Mouse (Mus musculus): Measurements from ENCODE around the gene Acer2. TPM values are rescaled to one million over a fixed set of nuclear protein-coding genes. Genes with fewer than 3 reads are reported as not detected.

The Acer2 gene
- polyA plus RNA-seq, 1 experiment from 2014 or later, result 12.8 TPM

- no peak overlapping the region for H3K27ac ChIP-seq (ENCODE audit: low read depth, low read length)
- no peaks in the 10 kb centered on the region for H3K4me1 ChIP-seq (ENCODE audit: control insufficient read depth, insufficient read depth, low read length)
- ATAC-seq (no peak), DNase-seq (ENCODE audit: low spot score) (no peak)
- no peaks in the 10 kb centered on the region for H3K36me3 ChIP-seq (ENCODE audit: control insufficient read depth, insufficient read depth, low read length)
- no peak overlapping the region for H3K4me2 ChIP-seq (ENCODE audit: low read length)
- H3K4me3 ChIP-seq (ENCODE audit: low read depth, low read length), result no peak overlapping the region
- no peaks in the 10 kb centered on the region for H3K9me3 ChIP-seq (replicated peaks; ENCODE audit: control insufficient read depth, low read length)
- WGBS, result 81% methylated on average over 1 of the region's 1 CpGs
- no peaks in the 10 kb centered on the region for H3K27me3 ChIP-seq (replicated peaks; ENCODE audit: control insufficient read depth, insufficient read depth, low read length)
- no peak overlapping the region for H3K9ac ChIP-seq (ENCODE audit: low read length)
These were observed 31.7 kb downstream of the Acer2 start for GRCm38 (mm10) chr4:86905869-86906268.

DNA sequence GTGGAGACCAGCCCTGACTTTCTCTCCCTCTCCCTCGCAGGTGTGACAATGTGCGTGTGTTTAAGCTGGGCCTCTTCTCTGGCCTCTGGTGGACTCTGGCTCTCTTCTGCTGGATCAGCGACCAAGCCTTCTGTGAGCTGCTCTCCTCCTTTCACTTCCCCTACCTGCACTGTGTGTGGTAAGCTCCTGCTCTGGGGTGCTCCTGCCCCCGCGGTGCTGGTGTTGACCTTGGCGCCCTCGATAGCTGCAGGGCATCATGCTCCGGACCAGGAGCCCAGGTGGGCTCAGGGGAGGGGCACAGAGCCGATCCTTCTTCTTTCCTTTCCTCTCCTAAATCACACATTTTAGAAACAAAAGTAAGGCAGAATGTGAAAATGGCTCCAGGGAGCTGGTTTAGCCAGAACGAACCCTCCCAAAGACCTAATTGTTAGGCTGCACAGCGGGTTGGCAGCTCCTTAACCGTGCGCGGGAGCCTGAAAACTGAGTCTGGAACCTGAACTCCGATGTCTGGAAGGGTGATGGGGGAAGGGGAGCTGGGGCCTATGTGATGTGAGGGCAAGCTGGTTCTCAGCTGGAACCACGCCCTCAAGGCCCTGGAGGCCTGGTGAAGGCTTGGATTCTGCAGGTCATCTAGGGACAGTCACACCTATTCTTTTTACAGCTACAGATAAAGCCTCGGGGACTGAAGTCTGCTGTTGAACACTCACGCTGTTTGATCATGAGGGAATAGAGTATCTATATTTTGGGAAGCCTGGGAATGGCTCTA is 37.6 kb downstream of the Acer2 start:
- Histone ChIP-seq H3K9me3 (replicated peaks; ENCODE audit: control insufficient read depth, low read length) (no peaks in the 10 kb centered on the region), H3K4me1 (ENCODE audit: control insufficient read depth, insufficient read depth, low read length) (no peaks in the 10 kb centered on the region), H3K4me2 (ENCODE audit: low read length) (no peak overlapping the region), H3K27ac (ENCODE audit: low read depth, low read length) (no peak overlapping the region), H3K4me3 (ENCODE audit: low read depth, low read length) (no peak overlapping the region), H3K36me3 (ENCODE audit: control insufficient read depth, insufficient read depth, low read length) (no peaks in the 10 kb centered on the region), H3K27me3 (replicated peaks; ENCODE audit: control insufficient read depth, insufficient read depth, low read length) (no peaks in the 10 kb centered on the region), H3K9ac (ENCODE audit: low read length) (no peak overlapping the region)
- ATAC-seq (no peak), DNase-seq (ENCODE audit: low spot score) (no peak)
- 14% methylated on average over 18 of the region's 18 CpGs for WGBS

GRCm38 (mm10) chr4:86912757-86913156 is 38.6 kb downstream of the Acer2 start:
- H3K27me3 ChIP-seq (replicated peaks; ENCODE audit: control insufficient read depth, insufficient read depth, low read length), result no peaks in the 10 kb centered on the region
- no peak overlapping the region for H3K27ac ChIP-seq (ENCODE audit: low read depth, low read length)
- no peak for DNase-seq (ENCODE audit: low spot score)
- no peak for ATAC-seq
- H3K36me3 ChIP-seq (ENCODE audit: control insufficient read depth, insufficient read depth, low read length), result no peaks in the 10 kb centered on the region
- no peaks in the 10 kb centered on the region for H3K9me3 ChIP-seq (replicated peaks; ENCODE audit: control insufficient read depth, low read length)
- no peak overlapping the region for H3K9ac ChIP-seq (ENCODE audit: low read length)
- no peaks in the 10 kb centered on the region for H3K4me1 ChIP-seq (ENCODE audit: control insufficient read depth, insufficient read depth, low read length)
- H3K4me3 ChIP-seq (ENCODE audit: low read depth, low read length), result no peak overlapping the region
- WGBS, result 77% methylated on average over 7 of the region's 7 CpGs
- H3K4me2 ChIP-seq (ENCODE audit: low read length), result no peak overlapping the region

GRCm38 (mm10) chr4:86916062-86916461 is 41.9 kb downstream of the Acer2 start:
- DNase-seq (ENCODE audit: low spot score) (no peak), ATAC-seq (no peak)
- Histone ChIP-seq H3K27ac (ENCODE audit: low read depth, low read length) (no peak overlapping the region), H3K4me1 (ENCODE audit: control insufficient read depth, insufficient read depth, low read length) (no peaks in the 10 kb centered on the region), H3K9ac (ENCODE audit: low read length) (no peak overlapping the region), H3K27me3 (replicated peaks; ENCODE audit: control insufficient read depth, insufficient read depth, low read length) (no peaks in the 10 kb centered on the region), H3K36me3 (ENCODE audit: control insufficient read depth, insufficient read depth, low read length) (no peaks in the 10 kb centered on the region), H3K4me2 (ENCODE audit: low read length) (no peak overlapping the region), H3K4me3 (ENCODE audit: low read depth, low read length) (no peak overlapping the region), H3K9me3 (replicated peaks; ENCODE audit: control insufficient read depth, low read length) (no peaks in the 10 kb centered on the region)
- WGBS, result 67% methylated on average over 1 of the region's 1 CpGs

- no peaks in the 10 kb centered on the region for H3K4me1 ChIP-seq (ENCODE audit: control insufficient read depth, insufficient read depth, low read length)
- no peaks in the 10 kb centered on the region for H3K27me3 ChIP-seq (replicated peaks; ENCODE audit: control insufficient read depth, insufficient read depth, low read length)
- H3K9me3 ChIP-seq (replicated peaks; ENCODE audit: control insufficient read depth, low read length), result no peaks in the 10 kb centered on the region
- DNase-seq (ENCODE audit: low spot score), result no peak
- H3K4me2 ChIP-seq (ENCODE audit: low read length), result no peak overlapping the region
- H3K9ac ChIP-seq (ENCODE audit: low read length), result no peak overlapping the region
- ATAC-seq, result no peak
- no peak overlapping the region for H3K27ac ChIP-seq (ENCODE audit: low read depth, low read length)
- 65% methylated on average over 3 of the region's 3 CpGs for WGBS
- H3K4me3 ChIP-seq (ENCODE audit: low read depth, low read length), result no peak overlapping the region
- no peaks in the 10 kb centered on the region for H3K36me3 ChIP-seq (ENCODE audit: control insufficient read depth, insufficient read depth, low read length)
These were observed 49.4 kb downstream of the Acer2 start for GRCm38 (mm10) chr4:86923476-86924055.

DNA sequence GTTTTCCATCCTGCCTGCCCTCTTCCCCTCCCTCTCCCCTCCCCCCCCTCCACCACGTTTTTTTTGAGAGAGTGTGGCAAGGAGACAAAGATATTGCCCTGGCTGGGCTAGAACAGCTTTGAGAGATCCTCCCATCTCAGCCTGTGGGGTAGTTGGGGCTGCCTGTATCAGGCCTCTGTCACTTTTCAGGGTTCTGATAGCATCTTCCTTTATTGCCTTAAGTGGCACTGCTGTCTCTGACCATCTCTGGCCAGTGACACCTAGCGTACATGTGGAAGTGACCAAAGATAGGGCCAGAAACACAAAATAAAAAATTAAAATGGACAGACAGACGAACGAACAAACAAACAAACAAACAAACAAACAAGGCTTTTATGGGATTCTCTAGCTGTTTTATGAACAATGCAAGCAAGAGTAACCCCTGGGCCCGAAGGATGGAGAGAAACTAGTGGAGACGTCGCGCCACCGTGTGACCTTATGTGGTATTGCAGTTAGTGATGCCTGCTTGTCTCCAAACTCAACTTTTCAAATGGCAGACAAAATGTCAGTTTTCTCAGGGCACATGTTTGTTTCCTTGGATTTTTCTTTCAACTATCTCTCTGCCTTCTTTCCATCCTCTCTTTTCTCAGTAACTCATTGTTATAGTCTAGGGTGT is 50.7 kb downstream of the Acer2 start:
- 0 out of 2 replicates have a peak overlapping the region, but pooled peaks have one; percentile 44 for H3K27ac ChIP-seq (ENCODE audit: low read depth, low read length)

GRCm38 (mm10) chr4:86926997-86927396 is 52.8 kb downstream of the Acer2 start:
- 92% methylated on average over 3 of the region's 3 CpGs for WGBS
- H3K9me3 ChIP-seq (replicated peaks; ENCODE audit: control insufficient read depth, low read length), result no peaks in the 10 kb centered on the region
- no peak for DNase-seq (ENCODE audit: low spot score)
- no peak overlapping the region for H3K4me3 ChIP-seq (ENCODE audit: low read depth, low read length)
- H3K36me3 ChIP-seq (ENCODE audit: control insufficient read depth, insufficient read depth, low read length), result no peaks in the 10 kb centered on the region
- peaks cover 2% of the 10 kb centered on the region; the same call in 1 of the 2 replicates for H3K4me1 ChIP-seq (ENCODE audit: control insufficient read depth, insufficient read depth, low read length)
- no peaks in the 10 kb centered on the region for H3K27me3 ChIP-seq (replicated peaks; ENCODE audit: control insufficient read depth, insufficient read depth, low read length)
- H3K27ac ChIP-seq (ENCODE audit: low read depth, low read length), result no peak overlapping the region
- H3K9ac ChIP-seq (ENCODE audit: low read length), result no peak overlapping the region
- no peak for ATAC-seq
- no peak overlapping the region for H3K4me2 ChIP-seq (ENCODE audit: low read length)

More for the DNA sequence above, 50.7 kb downstream of the Acer2 start:
- no peaks in the 10 kb centered on the region for H3K4me1 ChIP-seq (ENCODE audit: control insufficient read depth, insufficient read depth, low read length)
- no peaks in the 10 kb centered on the region for H3K27me3 ChIP-seq (replicated peaks; ENCODE audit: control insufficient read depth, insufficient read depth, low read length)
- DNase-seq (ENCODE audit: low spot score), result peak; percentile 88
- ATAC-seq, result peak; percentile 71
- no peak overlapping the region for H3K9ac ChIP-seq (ENCODE audit: low read length)
- 11% methylated on average over 9 of the region's 9 CpGs for WGBS
- H3K4me3 ChIP-seq (ENCODE audit: low read depth, low read length), result no peak overlapping the region
- no peaks in the 10 kb centered on the region for H3K9me3 ChIP-seq (replicated peaks; ENCODE audit: control insufficient read depth, low read length)
- no peak overlapping the region for H3K4me2 ChIP-seq (ENCODE audit: low read length)
- no peaks in the 10 kb centered on the region for H3K36me3 ChIP-seq (ENCODE audit: control insufficient read depth, insufficient read depth, low read length)

DNA sequence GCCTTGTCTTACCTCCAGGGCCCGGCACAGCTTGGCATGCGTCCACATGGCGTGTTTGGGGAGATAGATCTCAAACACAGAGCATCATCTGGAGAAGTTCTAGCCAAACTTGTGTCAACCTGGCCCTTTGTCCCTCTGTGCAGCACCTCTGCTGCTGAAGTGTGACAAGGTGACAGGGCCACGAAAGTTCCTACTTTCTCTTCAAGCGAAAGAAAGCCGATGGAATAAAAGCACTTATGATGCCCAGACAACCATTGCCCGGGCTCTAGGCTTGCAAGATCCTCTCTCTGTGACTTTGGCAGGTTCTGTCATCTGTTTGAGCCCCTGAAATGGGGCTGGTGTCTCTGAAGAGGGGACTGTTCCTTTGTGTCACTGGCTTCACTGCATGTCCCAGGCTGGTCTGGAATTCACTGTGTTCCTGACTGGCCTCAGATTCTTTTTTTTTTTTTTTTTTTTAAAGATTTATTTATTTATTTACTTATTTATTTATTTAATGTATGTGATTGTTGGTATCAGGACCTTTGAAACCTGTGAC is 56.0 kb downstream of the Acer2 start:
- DNase-seq (ENCODE audit: low spot score), result no peak
- Histone ChIP-seq H3K27me3 (replicated peaks; ENCODE audit: control insufficient read depth, insufficient read depth, low read length) (no peaks in the 10 kb centered on the region), H3K9ac (ENCODE audit: low read length) (no peak overlapping the region)

More for the DNA sequence above, 56.0 kb downstream of the Acer2 start:
- Histone ChIP-seq H3K4me2 (ENCODE audit: low read length) (peak overlapping the region; percentile 56), H3K4me3 (ENCODE audit: low read depth, low read length) (peak overlapping the region; percentile 39), H3K4me1 (ENCODE audit: control insufficient read depth, insufficient read depth, low read length) (peaks cover 2% of the 10 kb centered on the region; the same call in 1 of the 2 replicates), H3K27ac (ENCODE audit: low read depth, low read length) (no peak overlapping the region), H3K9me3 (replicated peaks; ENCODE audit: control insufficient read depth, low read length) (no peaks in the 10 kb centered on the region), H3K36me3 (ENCODE audit: control insufficient read depth, insufficient read depth, low read length) (no peaks in the 10 kb centered on the region)
- peak; percentile 27; the same call in 1 of the 2 replicates for ATAC-seq
- WGBS, result 88% methylated on average over 7 of the region's 7 CpGs
